Mouse (Mus musculus): Measurements from ENCODE around the gene Klf16.

DNA sequence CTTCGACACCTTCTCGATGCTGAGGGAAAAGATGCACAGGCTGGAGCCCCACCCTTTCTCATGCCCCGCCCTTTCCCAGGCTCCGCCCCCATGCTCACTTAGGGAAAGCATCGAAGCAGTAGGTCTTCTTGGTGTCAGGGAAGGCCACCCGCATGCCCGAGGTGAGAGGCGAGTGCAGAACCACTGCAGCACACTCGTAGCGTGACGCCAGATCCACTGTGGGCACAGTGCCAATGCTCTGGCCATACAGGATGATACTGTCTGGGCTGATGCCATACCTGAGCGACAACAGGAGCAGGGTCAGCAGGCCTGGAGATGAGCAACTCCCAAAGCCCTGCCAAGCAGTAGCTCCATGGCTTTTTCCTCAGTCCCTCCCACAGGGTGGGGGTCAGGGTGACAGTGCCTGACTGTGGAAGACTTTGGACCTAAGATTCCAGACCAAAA is 6.9 kb upstream of the Klf16 start:
- TF ChIP-seq CTCF (conservative IDR thresholded peaks at IDR 0.05; ENCODE audit: insufficient read depth, insufficient read length, low read depth, low read length), result no peak
- TF ChIP-seq POLR2A (IDR thresholded peaks at IDR 0.05; ENCODE audit: low read depth, low read length), result no peak

All from kidney, adult 2 months (tissue).